Mouse (Mus musculus) intestine, embryonic 14.5 days (tissue): ENCODE data around the gene Spon1. TPM values are rescaled to one million over a fixed set of nuclear protein-coding genes. Genes with fewer than 3 reads are reported as not detected.
A peak's percentile ranks its signal among the peaks of the same experiment; 100 is the strongest.

Experiments
- ATAC-seq: fragments of 200-750 bp; cut with Nextera tagmentation; replicated peaks from 2 replicates; pipeline ENCODE4 v1.8.0; 2017; ENCODE audit warnings: low read depth, moderate number of reproducible peaks, moderate TSS enrichment, moderate library complexity; ENCODE audit not compliant: low FRiP score, low TSS enrichment
- DNase-seq: peaks from one replicate; pipeline ENCODE4 v3.0.0-alpha.2; 2018; ENCODE audit warnings: low spot score
- H3K27ac ChIP-seq: fragments of 300-500 bp; sonication (generic); 2 replicates; pipeline ENCODE4 v1.5.1; 2014; ENCODE audit warnings: low read depth, mild to moderate bottlenecking, control low read depth
- H3K27me3 ChIP-seq: fragments of 300-500 bp; sonication (generic); replicated peaks from 2 replicates; pipeline ENCODE4 v1.6.1; 2014; ENCODE audit warnings: low read length, control low read depth; ENCODE audit not compliant: control insufficient read depth, insufficient read depth
- H3K36me3 ChIP-seq: fragments of 300-500 bp; sonication (generic); 2 replicates; pipeline ENCODE4 v1.6.1; 2014; ENCODE audit warnings: low read length, control low read depth; ENCODE audit not compliant: control insufficient read depth, insufficient read depth
- H3K4me1 ChIP-seq: fragments of 300-500 bp; sonication (generic); replicated peaks from 2 replicates; pipeline ENCODE4 v1.6.1; 2014; ENCODE audit warnings: low read length, control low read depth, mixed read lengths; ENCODE audit not compliant: control insufficient read depth, insufficient read depth
- H3K4me2 ChIP-seq: fragments of 300-500 bp; sonication (generic); 2 replicates; pipeline ENCODE4 v1.6.1; 2014; ENCODE audit warnings: low read length
- H3K4me3 ChIP-seq: fragments of 300-500 bp; sonication (generic); 2 replicates; pipeline ENCODE4 v1.5.1; 2014; ENCODE audit warnings: low read depth, low read length, control low read depth, mixed read lengths
- H3K9ac ChIP-seq: fragments of 300-500 bp; sonication (generic); 2 replicates; pipeline ENCODE4 v1.6.1; 2014; ENCODE audit warnings: mild to moderate bottlenecking, low read length
- H3K9me3 ChIP-seq: fragments of 300-500 bp; sonication (generic); 2 replicates; pipeline ENCODE4 v1.6.1; 2016; ENCODE audit warnings: low read length, control low read depth; ENCODE audit not compliant: control insufficient read depth
- WGBS: fragments of 180-500 bp; shearing (Covaris S2); extraction: QIAGEN DNeasy Blood & Tissue Kit; methylation state at CpG from one replicate; pipeline ENCODE4 v1.1.7; 2014; 5-methylcytosine and 5-hydroxymethylcytosine counted together
- polyA plus RNA-seq: library from polyadenylated mRNA; unstranded; fragments of >200 nt; fragmentation: Nextera tagmentation; extraction: Ambion mirVana; gene quantifications from 2 replicates; pipeline ENCODE4 v1.2.1, GENCODE M21; 2014

Spon1 gene
- 11.7 and 12.2 TPM in 2 replicates for polyA plus RNA-seq

DNA sequence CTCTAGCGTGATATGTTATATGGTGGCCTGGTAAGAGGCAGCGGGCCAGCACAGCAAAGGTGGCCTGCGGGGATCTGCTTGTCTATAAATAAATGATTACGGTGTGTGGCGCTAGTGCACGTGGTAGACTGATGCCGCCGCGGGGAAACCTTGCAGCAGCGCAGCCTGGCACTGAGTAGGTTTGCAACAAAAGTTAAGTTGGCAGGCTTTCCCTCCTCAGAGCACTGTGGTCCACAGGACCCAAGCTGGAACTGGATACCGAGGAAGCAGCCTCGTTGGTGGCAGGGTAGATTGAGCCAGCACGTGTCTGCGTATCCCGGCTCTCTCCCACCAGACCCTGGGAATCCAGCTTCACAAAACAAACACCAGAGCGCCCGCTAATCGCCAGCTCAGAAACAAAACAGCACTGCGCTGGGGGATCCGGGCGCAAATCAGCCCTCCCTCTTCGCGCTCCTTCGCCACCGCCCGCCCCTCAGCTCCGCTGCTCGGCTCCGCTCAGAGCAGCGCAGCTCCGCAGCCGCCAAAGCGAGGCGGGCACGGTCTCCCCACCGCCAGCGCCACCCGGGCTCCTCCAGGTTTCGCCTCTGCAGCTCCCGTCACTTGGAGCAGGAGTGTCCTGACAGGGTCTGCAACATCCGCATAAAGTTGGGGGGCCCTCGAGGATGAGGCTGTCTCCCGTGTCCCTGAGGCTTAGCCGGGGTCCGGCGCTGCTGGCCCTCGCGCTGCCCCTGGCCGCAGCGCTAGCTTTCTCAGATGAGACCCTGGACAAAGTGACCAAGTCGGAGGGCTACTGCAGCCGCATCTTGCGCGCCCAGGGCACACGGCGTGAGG, at the start of gene Spon1:
Spon1 (plus strand) TSS at position 332 of the 831 bp plus-strand sequence.
- Histone ChIP-seq H3K27me3 (peaks cover 35% of the 10 kb centered on the region), H3K9ac (peak within 1 kb of the TSS; percentile 39), H3K27ac (no peak within 1 kb of the TSS), H3K4me2 (peak within 1 kb of the TSS; percentile 96), H3K9me3 (no peaks in the 10 kb centered on the region), H3K36me3 (no peaks in the 10 kb centered on the region), H3K4me3 (peak within 1 kb of the TSS; percentile 41), H3K4me1 (peaks cover 10% of the 10 kb centered on the region; the same call in 1 of the 2 replicates)
- peak; percentile 79 for DNase-seq
- ATAC-seq: peak; percentile 81
- under 1% methylated on average over 55 of the region's 56 CpGs for WGBS

DNA sequence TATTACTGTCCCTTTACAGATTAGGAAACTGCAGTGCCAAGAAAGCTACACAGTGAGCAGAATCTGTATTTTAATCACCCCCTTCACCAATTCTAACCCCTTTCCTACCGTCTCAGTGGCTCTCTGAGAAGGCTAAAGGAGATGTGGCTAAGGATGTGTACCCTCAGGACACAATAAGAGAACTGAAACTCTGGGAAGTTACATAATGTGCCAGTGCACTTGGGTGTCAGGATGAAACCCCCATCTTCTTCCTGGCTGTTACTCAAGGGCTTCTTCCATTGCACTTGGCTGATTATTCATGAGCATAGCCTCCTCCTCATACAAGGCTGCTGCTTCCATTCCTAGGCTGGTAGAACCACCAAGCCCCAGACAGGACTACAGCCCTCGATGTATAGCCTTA, 43.8 kb upstream of the Spon1 start:
- Histone ChIP-seq H3K9me3 (no peaks in the 10 kb centered on the region), H3K36me3 (no peaks in the 10 kb centered on the region), H3K9ac (no peak overlapping the region), H3K4me1 (no peaks in the 10 kb centered on the region), H3K27me3 (no peaks in the 10 kb centered on the region), H3K27ac (no peak overlapping the region), H3K4me3 (no peak overlapping the region), H3K4me2 (no peak overlapping the region)
- ATAC-seq: no peak
- WGBS: 77% methylated on average over 2 of the region's 2 CpGs
- DNase-seq: no peak

DNA sequence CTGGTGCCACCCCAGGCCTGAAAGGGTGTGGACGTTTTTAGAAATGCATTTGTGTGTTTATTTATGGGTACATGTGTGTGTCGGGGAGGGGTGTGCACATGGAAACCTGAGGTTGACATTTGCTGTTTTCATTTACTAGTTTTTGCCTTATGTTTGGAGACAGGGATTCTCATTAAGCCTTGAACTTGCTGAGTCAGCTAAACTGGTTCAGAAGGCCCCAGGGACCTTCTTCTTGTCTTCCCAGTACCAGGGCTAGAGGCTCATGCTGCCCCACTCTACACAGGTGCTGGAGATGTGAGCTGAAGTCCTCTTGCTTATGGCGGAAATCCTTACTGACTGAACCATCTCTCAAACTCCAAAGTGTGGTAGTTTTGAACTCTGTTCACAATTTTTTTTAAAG, 41.9 kb upstream of the Spon1 start:
- Histone ChIP-seq H3K4me2 (no peak overlapping the region), H3K4me1 (no peaks in the 10 kb centered on the region), H3K4me3 (no peak overlapping the region), H3K27me3 (no peaks in the 10 kb centered on the region), H3K9ac (no peak overlapping the region), H3K36me3 (no peaks in the 10 kb centered on the region), H3K9me3 (no peaks in the 10 kb centered on the region), H3K27ac (no peak overlapping the region)
- no peak for ATAC-seq
- WGBS: 73% methylated on average over 3 of the region's 3 CpGs
- no peak for DNase-seq

DNA sequence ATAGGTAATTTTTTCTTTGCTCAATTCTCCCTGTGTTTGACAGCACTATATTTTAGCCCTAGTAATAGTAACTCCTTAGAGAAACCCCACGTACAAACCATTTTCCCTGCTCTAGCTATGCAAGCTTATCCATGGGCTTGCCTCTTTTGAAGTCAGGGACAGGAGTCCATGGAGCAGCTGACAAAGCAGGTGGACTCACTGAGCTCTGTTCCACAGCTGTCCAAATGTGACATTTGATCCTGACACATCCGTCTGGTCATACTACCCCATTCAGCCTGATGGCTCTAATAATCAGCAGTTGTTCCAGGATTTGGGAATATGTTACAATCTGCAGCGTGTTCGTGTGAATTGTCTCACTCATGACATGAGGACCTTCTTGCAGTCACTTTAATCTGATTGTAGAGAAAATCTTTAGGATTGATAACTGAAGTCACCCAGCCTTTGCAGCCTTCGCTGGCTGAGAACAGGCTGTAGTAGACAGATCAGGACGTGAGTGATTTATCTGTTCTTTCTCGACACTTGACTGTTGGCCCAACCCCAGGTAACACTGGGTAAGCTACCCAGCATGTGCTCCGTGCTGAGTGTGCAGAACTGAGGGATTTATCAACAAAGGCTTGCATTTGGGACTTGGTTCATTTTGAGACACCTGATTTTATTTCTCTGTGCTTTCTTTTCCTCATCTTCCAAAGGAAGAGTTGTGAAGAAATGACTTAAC, 37.6 kb upstream of the Spon1 start:
- no peak overlapping the region for H3K4me3 ChIP-seq
- H3K4me1 ChIP-seq: no peaks in the 10 kb centered on the region
- no peak overlapping the region for H3K27ac ChIP-seq
- 68% methylated on average over 8 of the region's 8 CpGs for WGBS
- H3K9me3 ChIP-seq: no peaks in the 10 kb centered on the region
- H3K4me2 ChIP-seq: no peak overlapping the region
- ATAC-seq (no peak), DNase-seq (no peak)
- no peak overlapping the region for H3K9ac ChIP-seq
- H3K36me3 ChIP-seq: no peaks in the 10 kb centered on the region
- H3K27me3 ChIP-seq: no peaks in the 10 kb centered on the region

DNA sequence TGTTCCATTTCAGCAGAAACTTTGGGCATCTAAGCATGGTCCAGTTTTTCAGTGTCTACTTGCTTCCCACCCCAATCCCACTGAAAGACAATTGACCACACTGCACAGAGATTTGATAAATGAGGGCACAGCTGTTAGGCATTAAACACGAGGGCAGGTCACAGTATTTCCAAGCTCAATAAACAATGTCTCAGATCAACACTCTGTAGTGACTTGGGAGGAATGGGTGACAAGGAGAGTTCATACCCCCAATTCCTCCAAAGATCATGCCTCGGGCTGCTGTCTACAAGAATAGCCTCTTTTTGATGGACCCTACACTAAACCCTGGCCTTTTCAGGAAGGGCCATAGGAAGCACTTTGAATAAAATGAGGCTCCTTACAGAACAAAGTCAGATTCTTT, 36.9 kb upstream of the Spon1 start:
- H3K4me1 ChIP-seq: no peaks in the 10 kb centered on the region
- WGBS: 33% methylated on average over 2 of the region's 2 CpGs

DNA sequence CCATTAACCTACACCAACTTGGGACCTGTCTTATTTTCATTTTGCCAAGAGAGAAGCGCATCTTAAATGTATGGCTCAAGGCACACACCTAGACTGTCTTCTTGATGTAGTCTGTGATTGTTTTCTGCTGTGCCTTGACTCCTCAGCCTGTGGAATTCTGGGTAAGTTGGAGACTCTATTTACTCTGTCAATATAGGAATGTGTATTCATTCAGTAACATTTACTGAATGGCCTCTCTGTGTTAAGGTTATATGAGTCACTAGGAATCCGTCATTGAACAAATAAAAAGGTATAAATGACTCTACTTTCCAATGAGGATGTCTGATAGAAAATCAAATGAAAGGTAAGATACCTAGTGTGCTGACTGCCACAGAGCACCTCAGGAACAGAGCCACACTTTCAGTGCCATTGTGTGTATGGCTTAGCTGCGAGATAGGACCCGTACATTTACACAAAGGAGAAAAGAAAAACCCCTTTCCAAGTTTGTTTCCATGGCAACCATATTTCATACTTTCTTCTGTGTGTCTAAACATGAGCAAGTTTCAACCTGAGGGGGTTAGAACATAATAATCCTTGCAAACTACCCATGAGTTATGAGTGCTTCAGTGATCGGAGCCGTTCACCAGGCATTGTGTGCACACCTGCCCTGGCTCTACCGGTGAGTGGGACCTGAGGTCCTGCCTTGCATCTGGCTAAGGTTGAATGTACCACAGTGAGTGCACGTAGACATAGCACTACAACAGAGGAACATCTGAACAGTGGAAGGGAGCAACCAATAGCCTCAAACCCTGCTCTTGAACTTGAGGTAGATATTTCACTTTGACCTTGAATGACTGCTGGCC, 35.2 kb upstream of the Spon1 start:
- DNase-seq (no peak), ATAC-seq (peak; percentile 75)
- H3K4me1 ChIP-seq: no peaks in the 10 kb centered on the region
- H3K4me3 ChIP-seq: no peak overlapping the region
- no peak overlapping the region for H3K4me2 ChIP-seq
- H3K9ac ChIP-seq: no peak overlapping the region
- H3K9me3 ChIP-seq: no peaks in the 10 kb centered on the region
- H3K36me3 ChIP-seq: no peaks in the 10 kb centered on the region
- 83% methylated on average over 8 of the region's 8 CpGs for WGBS
- H3K27me3 ChIP-seq: no peaks in the 10 kb centered on the region
- no peak overlapping the region for H3K27ac ChIP-seq

More for the DNA sequence above, 36.9 kb upstream of the Spon1 start:
- DNase-seq (no peak), ATAC-seq (no peak)
- H3K9me3 ChIP-seq: no peaks in the 10 kb centered on the region
- H3K4me3 ChIP-seq: no peak overlapping the region
- H3K27ac ChIP-seq: no peak overlapping the region
- no peaks in the 10 kb centered on the region for H3K27me3 ChIP-seq
- H3K9ac ChIP-seq: no peak overlapping the region
- no peak overlapping the region for H3K4me2 ChIP-seq
- no peaks in the 10 kb centered on the region for H3K36me3 ChIP-seq

DNA sequence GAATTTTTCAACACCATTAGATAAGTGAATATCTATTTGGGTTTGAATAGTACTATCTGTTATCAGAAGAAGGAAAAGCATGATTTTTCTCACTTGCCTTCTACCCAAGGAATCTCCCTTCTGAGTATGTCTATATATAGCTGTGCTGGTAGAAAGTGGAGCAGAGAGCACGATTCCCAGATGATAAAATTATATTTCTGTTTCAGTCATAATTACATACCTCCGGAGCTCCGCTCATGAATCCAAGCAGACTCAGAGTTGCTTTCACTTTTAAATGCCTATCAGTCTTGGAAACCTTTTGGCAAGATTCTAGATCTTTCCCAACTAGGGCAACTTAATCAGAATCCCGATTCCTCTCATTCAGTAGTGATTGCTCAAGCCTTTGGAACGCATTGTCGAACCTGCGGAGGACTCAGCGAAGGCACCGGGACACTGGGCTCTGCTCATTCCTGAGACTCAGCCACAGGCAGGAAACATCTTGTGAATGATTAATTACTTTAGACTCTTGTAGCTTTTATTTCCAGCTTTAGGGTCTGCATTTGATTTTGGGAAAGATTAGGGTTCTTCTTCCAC, 27.9 kb upstream of the Spon1 start:
- Histone ChIP-seq H3K9ac (no peak overlapping the region), H3K27ac (no peak overlapping the region), H3K4me2 (no peak overlapping the region), H3K4me3 (no peak overlapping the region), H3K27me3 (no peaks in the 10 kb centered on the region), H3K4me1 (no peaks in the 10 kb centered on the region; the same call in 1 of the 2 replicates), H3K9me3 (no peaks in the 10 kb centered on the region), H3K36me3 (no peaks in the 10 kb centered on the region)
- ATAC-seq (no peak), DNase-seq (no peak)
- 76% methylated on average over 9 of the region's 9 CpGs for WGBS

DNA sequence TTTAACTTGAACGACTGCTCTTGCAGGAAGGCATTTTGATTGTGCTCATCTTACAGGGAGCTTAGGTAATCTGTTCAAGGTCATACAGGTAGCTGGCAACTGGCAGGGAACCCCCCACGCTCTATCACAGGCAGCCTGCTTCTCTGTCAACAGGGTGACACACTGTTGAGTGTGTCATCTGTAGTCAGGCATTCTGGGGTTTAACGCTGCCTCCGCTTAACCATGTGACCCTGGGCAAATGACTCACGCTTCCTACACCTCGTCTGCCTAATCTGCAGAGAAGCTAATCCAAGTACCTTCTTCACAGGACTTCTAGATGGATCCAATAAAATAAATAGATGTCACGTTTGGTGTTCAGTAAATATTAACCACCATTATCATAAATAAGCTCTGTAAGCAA, 26.6 kb upstream of the Spon1 start:
- Histone ChIP-seq H3K27ac (no peak overlapping the region), H3K9me3 (no peaks in the 10 kb centered on the region), H3K4me3 (no peak overlapping the region), H3K4me1 (no peaks in the 10 kb centered on the region; the same call in 1 of the 2 replicates), H3K4me2 (no peak overlapping the region), H3K36me3 (no peaks in the 10 kb centered on the region), H3K27me3 (no peaks in the 10 kb centered on the region), H3K9ac (no peak overlapping the region)
- no peak for DNase-seq
- WGBS: 60% methylated on average over 7 of the region's 7 CpGs
- ATAC-seq: 0 out of 2 replicates have a peak, but pooled peaks have one; percentile 55
